Mouse (Mus musculus): ENCODE data around the gene C1rb.
"Not testable (repeated sequence)": the region's sequence is repeated elsewhere in the genome, so short reads cannot be mapped to it uniquely, and the experiment has no call there.

DNA sequence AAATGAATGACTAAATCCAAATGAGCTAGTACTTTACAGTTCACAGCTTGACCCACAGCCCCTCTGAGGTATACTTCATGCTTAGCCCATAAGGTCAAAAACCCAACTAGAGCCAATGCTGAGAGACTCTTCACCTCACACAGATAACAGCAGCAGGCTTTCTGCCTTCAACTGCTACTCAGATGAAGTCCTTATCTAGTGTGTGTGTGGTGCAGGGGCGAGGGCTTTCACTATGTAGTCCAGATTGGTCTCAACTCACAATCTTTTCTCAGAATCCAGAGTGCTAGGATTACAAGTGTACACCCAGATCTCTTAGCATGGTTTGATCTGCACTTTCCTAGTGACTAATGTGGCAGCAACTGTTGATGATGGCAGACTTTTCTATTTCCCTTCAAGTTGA, 56.1 kb downstream of the C1rb start:
- not testable (repeated sequence) for TF ChIP-seq CTCF (IDR thresholded peaks at IDR 0.05); EP300 (IDR thresholded peaks at IDR 0.05; ENCODE audit: insufficient read depth, low read depth, low read length); POLR2A (IDR thresholded peaks at IDR 0.05; ENCODE audit: insufficient read depth, low read depth, low read length)
